Mouse (Mus musculus): ENCODE measurements around the gene Pou2f1. TPM values are rescaled to one million over a fixed set of nuclear protein-coding genes. Genes with fewer than 3 reads are reported as not detected.

The Pou2f1 gene
- polyA plus RNA-seq, 1 experiment from 2014 or later, result 4.9 TPM

DNA sequence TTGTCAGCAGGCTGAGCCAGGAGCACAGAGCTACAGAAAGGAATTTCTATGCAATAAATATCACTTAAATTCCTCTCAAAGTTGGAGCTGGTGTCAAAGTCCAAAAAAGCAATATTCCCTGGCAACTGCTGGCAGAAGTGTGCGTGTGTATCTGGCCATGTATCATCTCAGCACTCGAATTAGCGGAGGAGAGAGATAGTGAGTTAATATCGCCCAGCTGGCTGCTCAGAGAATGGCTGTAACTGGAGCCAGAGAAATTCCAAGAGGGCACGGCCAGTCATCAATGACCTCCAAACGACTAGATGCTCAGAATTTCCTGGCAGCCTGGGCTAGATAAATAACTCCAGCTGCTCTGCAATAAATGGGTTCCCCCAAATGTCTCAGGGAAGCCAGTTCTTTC, 166.0 kb downstream of the Pou2f1 start:
- no peak overlapping the region for H3K4me3 ChIP-seq (ENCODE audit: low read depth, low read length)
- WGBS (ENCODE audit: insufficient replicate concordance), result 51% methylated on average over 6 of the region's 6 CpGs
- no peak overlapping the region for H3K9ac ChIP-seq (ENCODE audit: low read depth, low read length)
- no peaks in the 10 kb centered on the region; the same call in 1 of the 2 replicates for H3K4me1 ChIP-seq (ENCODE audit: control insufficient read depth, low read depth, low read length)
- peaks cover 20% of the 10 kb centered on the region for H3K27me3 ChIP-seq (ENCODE audit: control insufficient read depth, insufficient read depth, low read depth, low read length)
- H3K9me3 ChIP-seq (replicated peaks; ENCODE audit: control insufficient read depth, low read length), result no peaks in the 10 kb centered on the region
- no peak overlapping the region for H3K4me2 ChIP-seq (ENCODE audit: low read depth, low read length)
- H3K36me3 ChIP-seq (ENCODE audit: control insufficient read depth, insufficient read depth), result no peaks in the 10 kb centered on the region
- no peak overlapping the region for H3K27ac ChIP-seq (ENCODE audit: low read length)
- ATAC-seq (ENCODE audit: low read depth), result no peak

DNA sequence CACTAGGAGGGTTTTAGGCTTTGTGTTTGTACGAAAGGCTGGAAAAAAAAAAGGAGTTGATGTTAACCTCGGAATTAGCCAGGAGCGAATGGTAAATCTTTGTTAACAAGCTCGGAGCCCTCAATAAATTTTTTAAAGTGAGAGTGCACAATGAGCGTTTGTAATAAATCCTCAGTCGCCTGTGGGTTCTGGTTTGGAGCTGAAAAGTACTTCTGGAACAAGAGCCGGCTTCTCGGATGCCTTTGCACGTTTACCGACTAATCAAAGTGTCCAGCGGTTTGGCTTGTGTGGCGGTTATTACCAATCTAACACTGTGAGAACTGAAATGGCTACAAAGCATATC, 167.9 kb downstream of the Pou2f1 start:
- no peak overlapping the region for H3K4me3 ChIP-seq (ENCODE audit: low read depth, low read length)
- H3K27me3 ChIP-seq (ENCODE audit: control insufficient read depth, insufficient read depth, low read depth, low read length), result peaks cover 3% of the 10 kb centered on the region; the same call in 1 of the 2 replicates
- H3K9ac ChIP-seq (ENCODE audit: low read depth, low read length), result no peak overlapping the region
- no peaks in the 10 kb centered on the region for H3K4me1 ChIP-seq (ENCODE audit: control insufficient read depth, low read depth, low read length)
- 61% methylated on average over 12 of the region's 12 CpGs for whole genome bisulfite sequencing (ENCODE audit: insufficient replicate concordance)
- ATAC-seq (ENCODE audit: low read depth), result no peak
- peak overlapping the region; percentile 3; the same call in 1 of the 2 replicates for H3K4me2 ChIP-seq (ENCODE audit: low read depth, low read length)
- H3K9me3 ChIP-seq (replicated peaks; ENCODE audit: control insufficient read depth, low read length), result no peaks in the 10 kb centered on the region
- H3K36me3 ChIP-seq (ENCODE audit: control insufficient read depth, insufficient read depth), result no peaks in the 10 kb centered on the region
- no peak overlapping the region for H3K27ac ChIP-seq (ENCODE audit: low read length)

GRCm38 (mm10) chr1:165833910-165834632, 168.4 kb downstream of the Pou2f1 start:
- Histone ChIP-seq H3K36me3 (ENCODE audit: control insufficient read depth, insufficient read depth) (no peaks in the 10 kb centered on the region), H3K27me3 (ENCODE audit: control insufficient read depth, insufficient read depth, low read depth, low read length) (no peaks in the 10 kb centered on the region), H3K4me2 (ENCODE audit: low read depth, low read length) (peak overlapping the region; percentile 3; the same call in 1 of the 2 replicates), H3K9ac (ENCODE audit: low read depth, low read length) (no peak overlapping the region), H3K4me1 (ENCODE audit: control insufficient read depth, low read depth, low read length) (no peaks in the 10 kb centered on the region), H3K4me3 (ENCODE audit: low read depth, low read length) (no peak overlapping the region), H3K9me3 (replicated peaks; ENCODE audit: control insufficient read depth, low read length) (no peaks in the 10 kb centered on the region), H3K27ac (ENCODE audit: low read length) (no peak overlapping the region)
- ATAC-seq (ENCODE audit: low read depth), result no peak
- 32% methylated on average over 17 of the region's 17 CpGs for WGBS (ENCODE audit: insufficient replicate concordance)

- no peaks in the 10 kb centered on the region for H3K4me1 ChIP-seq (ENCODE audit: control insufficient read depth, low read depth, low read length)
- 52% methylated on average over 4 of the region's 4 CpGs for WGBS (ENCODE audit: insufficient replicate concordance)
- no peak overlapping the region for H3K27ac ChIP-seq (ENCODE audit: low read length)
- H3K36me3 ChIP-seq (ENCODE audit: control insufficient read depth, insufficient read depth), result no peaks in the 10 kb centered on the region
- no peak for ATAC-seq (ENCODE audit: low read depth)
- no peak overlapping the region for H3K4me3 ChIP-seq (ENCODE audit: low read depth, low read length)
- no peak overlapping the region for H3K4me2 ChIP-seq (ENCODE audit: low read depth, low read length)
- H3K27me3 ChIP-seq (ENCODE audit: control insufficient read depth, insufficient read depth, low read depth, low read length), result no peaks in the 10 kb centered on the region
- H3K9me3 ChIP-seq (replicated peaks; ENCODE audit: control insufficient read depth, low read length), result no peaks in the 10 kb centered on the region
- H3K9ac ChIP-seq (ENCODE audit: low read depth, low read length), result no peak overlapping the region
Measured at GRCm38 (mm10) chr1:165833244-165833643, 169.2 kb downstream of the Pou2f1 start.

- Histone ChIP-seq H3K9ac (ENCODE audit: low read depth, low read length) (no peak overlapping the region), H3K36me3 (ENCODE audit: control insufficient read depth, insufficient read depth) (no peaks in the 10 kb centered on the region), H3K9me3 (replicated peaks; ENCODE audit: control insufficient read depth, low read length) (no peaks in the 10 kb centered on the region), H3K27me3 (ENCODE audit: control insufficient read depth, insufficient read depth, low read depth, low read length) (no peaks in the 10 kb centered on the region), H3K27ac (ENCODE audit: low read length) (no peak overlapping the region), H3K4me1 (ENCODE audit: control insufficient read depth, low read depth, low read length) (no peaks in the 10 kb centered on the region), H3K4me3 (ENCODE audit: low read depth, low read length) (no peak overlapping the region), H3K4me2 (ENCODE audit: low read depth, low read length) (no peak overlapping the region)
- ATAC-seq (ENCODE audit: low read depth), result no peak
- 66% methylated on average over 5 of the region's 5 CpGs for WGBS (ENCODE audit: insufficient replicate concordance)
Measured at GRCm38 (mm10) chr1:165829890-165830289, 172.6 kb downstream of the Pou2f1 start.

- Histone ChIP-seq H3K27ac (ENCODE audit: low read length) (no peak overlapping the region), H3K4me3 (ENCODE audit: low read depth, low read length) (no peak overlapping the region), H3K36me3 (ENCODE audit: control insufficient read depth, insufficient read depth) (no peaks in the 10 kb centered on the region), H3K4me1 (ENCODE audit: control insufficient read depth, low read depth, low read length) (no peaks in the 10 kb centered on the region), H3K27me3 (ENCODE audit: control insufficient read depth, insufficient read depth, low read depth, low read length) (no peaks in the 10 kb centered on the region), H3K9me3 (replicated peaks; ENCODE audit: control insufficient read depth, low read length) (no peaks in the 10 kb centered on the region), H3K4me2 (ENCODE audit: low read depth, low read length) (no peak overlapping the region), H3K9ac (ENCODE audit: low read depth, low read length) (no peak overlapping the region)
- 78% methylated on average over 6 of the region's 6 CpGs for WGBS (ENCODE audit: insufficient replicate concordance)
- no peak for ATAC-seq (ENCODE audit: low read depth)
Measured at GRCm38 (mm10) chr1:165828615-165829014, 173.9 kb downstream of the Pou2f1 start.

DNA sequence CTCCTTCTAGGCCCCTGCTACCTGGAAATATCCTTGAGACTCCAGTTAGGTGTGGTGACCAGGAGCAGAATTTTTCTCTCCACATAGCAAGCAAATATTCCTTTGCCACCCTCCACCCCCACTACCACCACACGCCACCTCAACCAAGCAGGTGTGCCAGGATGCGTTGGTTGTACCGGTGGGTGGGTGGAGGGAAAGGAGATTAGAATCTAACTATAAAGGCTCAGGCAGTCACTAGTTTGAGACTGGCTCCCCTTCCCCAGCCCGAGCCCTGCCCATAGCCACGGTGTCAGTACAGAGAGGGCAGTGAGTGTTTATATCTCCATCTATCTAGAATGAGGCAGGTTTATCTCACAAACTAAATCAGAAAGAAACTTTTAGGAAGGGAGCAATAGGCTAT, 174.3 kb downstream of the Pou2f1 start:
- 60% methylated on average over 5 of the region's 5 CpGs for WGBS (ENCODE audit: insufficient replicate concordance)
- no peak overlapping the region for H3K27ac ChIP-seq (ENCODE audit: low read length)

GRCm38 (mm10) chr1:165822031-165822430, 180.4 kb downstream of the Pou2f1 start:
- no peak overlapping the region for H3K4me2 ChIP-seq (ENCODE audit: low read depth, low read length)
- no peak for ATAC-seq (ENCODE audit: low read depth)
- no peak overlapping the region for H3K27ac ChIP-seq (ENCODE audit: low read length)
- no peaks in the 10 kb centered on the region for H3K27me3 ChIP-seq (ENCODE audit: control insufficient read depth, insufficient read depth, low read depth, low read length)
- peaks cover 25% of the 10 kb centered on the region for H3K4me1 ChIP-seq (ENCODE audit: control insufficient read depth, low read depth, low read length)
- no peak overlapping the region for H3K9ac ChIP-seq (ENCODE audit: low read depth, low read length)
- no peaks in the 10 kb centered on the region for H3K9me3 ChIP-seq (replicated peaks; ENCODE audit: control insufficient read depth, low read length)
- H3K36me3 ChIP-seq (ENCODE audit: control insufficient read depth, insufficient read depth), result no peaks in the 10 kb centered on the region
- WGBS (ENCODE audit: insufficient replicate concordance), result 68% methylated on average over 2 of the region's 2 CpGs
- no peak overlapping the region for H3K4me3 ChIP-seq (ENCODE audit: low read depth, low read length)

More for the DNA sequence above, 174.3 kb downstream of the Pou2f1 start:
- Histone ChIP-seq H3K27me3 (ENCODE audit: control insufficient read depth, insufficient read depth, low read depth, low read length) (no peaks in the 10 kb centered on the region), H3K36me3 (ENCODE audit: control insufficient read depth, insufficient read depth) (no peaks in the 10 kb centered on the region), H3K9me3 (replicated peaks; ENCODE audit: control insufficient read depth, low read length) (no peaks in the 10 kb centered on the region), H3K4me2 (ENCODE audit: low read depth, low read length) (no peak overlapping the region), H3K4me3 (ENCODE audit: low read depth, low read length) (no peak overlapping the region), H3K9ac (ENCODE audit: low read depth, low read length) (no peak overlapping the region), H3K4me1 (ENCODE audit: control insufficient read depth, low read depth, low read length) (no peaks in the 10 kb centered on the region)
- no peak for ATAC-seq (ENCODE audit: low read depth)

DNA sequence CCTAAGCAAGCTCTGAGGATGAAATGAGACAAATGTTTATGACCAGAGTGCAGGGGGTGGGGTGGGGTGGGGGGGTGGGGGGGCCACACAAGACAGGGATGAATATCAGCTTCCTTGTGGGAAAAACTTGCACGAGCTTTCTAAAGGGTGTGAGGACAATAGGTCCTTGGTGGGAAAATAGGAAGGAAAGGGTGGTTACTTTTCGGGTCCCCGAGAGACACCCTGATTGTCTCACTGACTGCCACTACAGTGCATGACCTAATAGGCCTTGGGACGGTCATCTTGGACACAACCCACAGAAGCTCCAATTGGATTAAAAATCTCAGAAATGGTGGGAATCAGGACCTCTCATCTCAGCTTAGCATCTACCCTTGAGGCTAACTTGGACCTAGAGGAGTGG, 183.3 kb downstream of the Pou2f1 start:
- Histone ChIP-seq H3K9me3 (replicated peaks; ENCODE audit: control insufficient read depth, low read length) (no peaks in the 10 kb centered on the region), H3K27me3 (ENCODE audit: control insufficient read depth, insufficient read depth, low read depth, low read length) (peaks cover 4% of the 10 kb centered on the region; the same call in 1 of the 2 replicates), H3K4me1 (ENCODE audit: control insufficient read depth, low read depth, low read length) (peaks cover 30% of the 10 kb centered on the region), H3K27ac (ENCODE audit: low read length) (no peak overlapping the region), H3K9ac (ENCODE audit: low read depth, low read length) (no peak overlapping the region), H3K4me3 (ENCODE audit: low read depth, low read length) (no peak overlapping the region), H3K36me3 (ENCODE audit: control insufficient read depth, insufficient read depth) (no peaks in the 10 kb centered on the region), H3K4me2 (ENCODE audit: low read depth, low read length) (no peak overlapping the region)
- WGBS (ENCODE audit: insufficient replicate concordance), result 51% methylated on average over 4 of the region's 4 CpGs
- ATAC-seq (ENCODE audit: low read depth), result no peak
